Mouse (Mus musculus) liver, embryonic 14.5 days (tissue): Measurements from ENCODE around the gene Tsr2. TPM values are rescaled to one million over a fixed set of nuclear protein-coding genes. Genes with fewer than 3 reads are reported as not detected.

Experiments used
- ATAC-seq: fragments of 200-750 bp; cut with Nextera tagmentation; 2 replicates; pipeline ENCODE4 v1.8.0; 2017; ENCODE audit warnings: moderate number of reproducible peaks, mild to moderate bottlenecking, moderate library complexity; ENCODE audit not compliant: insufficient read depth
- DNase-seq, 3 experiments: peaks; one replicate each; pipeline ENCODE4 v3.0.0-alpha.2; 2012 to 2013; ENCODE audit warnings: low read depth in 3 of 3, low spot score in 3 of 3
- H3K27ac ChIP-seq: fragments of 300-500 bp; sonication (generic); 2 replicates; pipeline ENCODE4 v1.5.1; 2014; ENCODE audit warnings: moderate library complexity, mild to moderate bottlenecking, control low read depth, inconsistent platforms
- H3K27me3 ChIP-seq: fragments of 300-500 bp; sonication (generic); 2 replicates; pipeline ENCODE4 v1.6.1; 2014; ENCODE audit warnings: mild to moderate bottlenecking, low read length, moderate library complexity; ENCODE audit not compliant: control insufficient read depth, insufficient read depth
- H3K36me3 ChIP-seq: fragments of 300-500 bp; sonication (generic); replicated peaks from 2 replicates; pipeline ENCODE4 v1.6.1; 2014; ENCODE audit warnings: low read depth; ENCODE audit not compliant: control insufficient read depth, insufficient read depth
- H3K4me1 ChIP-seq, 2 experiments: fragments of 200-500 bp in 1 of 2; fragments of 300-500 bp in 1 of 2; sonication (generic) in 1 of 2; replicated peaks; 2 replicates each; pipeline ENCODE4 v1.6.1; 2012 to 2014; ENCODE audit warnings: antibody characterized with exemption in 1 of 2, inconsistent platforms in 1 of 2, low read length in 1 of 2; ENCODE audit not compliant: control insufficient read depth in 2 of 2, insufficient read depth in 2 of 2
- H3K4me2 ChIP-seq: fragments of 300-500 bp; sonication (generic); 2 replicates; pipeline ENCODE4 v1.6.1; 2014; ENCODE audit warnings: low read depth, mild to moderate bottlenecking, control low read depth, moderate library complexity
- H3K4me3 ChIP-seq, 2 experiments: fragments of 200-500 bp in 1 of 2; fragments of 300-500 bp in 1 of 2; sonication (generic) in 1 of 2; 2 replicates each; pipeline ENCODE4 v1.5.1; 2012 to 2014; ENCODE audit warnings: low read depth in 2 of 2, low read length in 2 of 2, mild to moderate bottlenecking in 2 of 2, control low read depth in 1 of 2, inconsistent platforms in 1 of 2, moderate library complexity in 1 of 2; ENCODE audit not compliant: insufficient read depth in 1 of 2
- H3K9ac ChIP-seq: fragments of 300-500 bp; sonication (generic); replicated peaks from 2 replicates; pipeline ENCODE4 v1.6.1; 2014; ENCODE audit warnings: mild to moderate bottlenecking, control low read depth, moderate library complexity
- H3K9me3 ChIP-seq: fragments of 300-500 bp; sonication (generic); 2 replicates; pipeline ENCODE4 v1.6.1; 2016; ENCODE audit warnings: low read length, mixed read lengths; ENCODE audit not compliant: control insufficient read depth
- CTCF ChIP-seq: IDR thresholded peaks from 2 replicates; pipeline ENCODE4 v1.5.1; 2016; ENCODE audit warnings: antibody characterized with exemption, low read depth, control low read depth
- EP300 ChIP-seq: IDR thresholded peaks from 2 replicates; pipeline ENCODE4 v1.6.1; 2016; ENCODE audit warnings: antibody characterized with exemption, low read depth
- WGBS: fragments of 180-500 bp; shearing (Covaris S2); extraction: QIAGEN DNeasy Blood & Tissue Kit; methylation state at CpG from one replicate; pipeline ENCODE4 v1.1.7; 2014; ENCODE audit not compliant: insufficient replicate concordance; 5-methylcytosine and 5-hydroxymethylcytosine counted together
- polyA plus RNA-seq, 2 experiments: library from polyadenylated mRNA; depleted of rRNA in 1 of 2; stranded (reverse) in 1 of 2; unstranded in 1 of 2; fragments of >200 nt; fragmentation: Nextera tagmentation in 1 of 2; extraction: Ambion mirVana in 1 of 2; gene quantifications; 2 replicates each; pipeline versions ENCODE4 v1.2.1 to v1.2.3; 2012 to 2014

The Tsr2 gene
- polyA plus RNA-seq, 2 experiments: 8.1 to 11.4 TPM

DNA sequence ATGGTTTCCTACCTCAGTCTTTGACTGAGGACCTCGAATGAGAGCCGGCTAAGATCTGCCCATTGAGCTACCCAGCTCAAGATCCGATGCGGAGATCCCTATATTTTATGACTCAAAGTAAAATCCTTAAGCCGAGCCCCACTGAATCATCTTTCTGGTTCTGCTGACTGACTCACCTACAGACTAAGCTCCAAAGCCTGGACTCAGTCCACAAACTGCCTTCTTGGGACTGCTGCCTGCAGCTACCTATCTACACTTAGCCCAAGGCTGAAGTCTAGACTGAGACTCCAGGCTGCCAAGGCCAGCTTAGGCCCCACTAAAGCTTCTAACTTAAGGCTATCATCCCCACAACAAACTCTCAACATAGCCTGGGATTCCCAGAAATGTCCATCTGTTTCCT is 20.3 kb downstream of the Tsr2 start:
- 72% methylated on average over 5 of the region's 5 CpGs for WGBS
- no peak overlapping the region for H3K4me2 ChIP-seq
- no peaks in the 10 kb centered on the region for H3K9me3 ChIP-seq
- DNase-seq (no peak), ATAC-seq (no peak)
- no peak overlapping the region for H3K27ac ChIP-seq
- no peaks in the 10 kb centered on the region for H3K4me1 ChIP-seq
- H3K9ac ChIP-seq: no peak overlapping the region
- no peaks in the 10 kb centered on the region for H3K36me3 ChIP-seq
- H3K4me3 ChIP-seq: no peak overlapping the region
- TF ChIP-seq EP300: no peak
- TF ChIP-seq CTCF: no peak
- H3K27me3 ChIP-seq: no peaks in the 10 kb centered on the region

DNA sequence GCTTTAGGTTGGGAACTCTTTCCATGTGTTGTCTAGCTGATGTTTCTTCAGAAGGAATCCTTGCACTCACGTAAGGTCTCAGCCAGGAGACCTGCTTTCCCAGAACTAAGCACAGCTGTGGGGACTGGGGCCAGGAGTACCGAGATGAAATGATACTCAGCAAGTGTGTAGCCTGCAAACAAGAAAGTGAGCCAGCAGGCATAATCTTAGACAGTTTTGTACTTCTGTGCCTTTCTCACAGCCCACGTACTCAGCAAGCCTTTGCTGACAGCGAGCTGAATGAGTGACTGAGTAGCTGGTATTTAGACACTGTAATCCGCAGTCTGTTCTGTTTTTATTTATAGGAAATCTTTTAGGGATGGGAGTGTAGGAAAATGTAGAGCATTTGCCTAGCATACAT is 28.5 kb downstream of the Tsr2 start:
- Histone ChIP-seq H3K36me3 (no peaks in the 10 kb centered on the region), H3K9me3 (no peaks in the 10 kb centered on the region), H3K9ac (no peak overlapping the region), H3K4me2 (no peak overlapping the region), H3K27ac (no peak overlapping the region), H3K4me1 (no peaks in the 10 kb centered on the region), H3K27me3 (no peaks in the 10 kb centered on the region), H3K4me3 (no peak overlapping the region)
- 69% methylated on average over 5 of the region's 5 CpGs for WGBS
- DNase-seq (no peak), ATAC-seq (no peak)
- no peak for TF ChIP-seq CTCF
- TF ChIP-seq EP300: no peak

DNA sequence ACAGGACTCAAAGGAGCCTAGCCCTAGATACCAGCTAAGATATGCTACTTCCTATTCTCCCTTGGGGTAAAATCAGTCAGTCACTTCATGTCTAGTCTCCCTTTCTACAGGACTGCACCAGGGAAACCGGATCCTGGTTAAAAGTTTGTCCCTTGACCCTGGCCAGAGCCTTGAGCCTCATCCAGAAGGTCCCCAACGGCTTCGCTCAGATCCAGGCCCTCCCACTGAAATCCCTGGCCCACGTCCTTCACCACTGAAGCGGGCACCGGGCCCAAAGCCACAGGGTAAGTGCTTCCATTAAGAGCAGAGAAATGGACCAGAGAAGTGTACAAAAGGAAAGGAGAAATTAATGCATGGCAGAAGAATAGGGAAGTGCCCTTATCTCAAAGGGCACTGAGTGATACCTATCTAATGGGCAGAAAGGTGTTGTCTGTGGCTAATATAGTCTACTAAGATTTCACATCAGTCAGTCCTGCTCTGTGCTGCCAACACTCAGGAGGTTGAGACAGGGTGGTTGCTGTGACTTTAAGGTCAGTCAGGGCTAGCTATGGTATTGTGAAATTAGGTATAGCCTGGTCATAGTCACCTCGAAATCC is 30.2 kb downstream of the Tsr2 start:
- Histone ChIP-seq H3K4me2 (no peak overlapping the region), H3K4me3 (no peak overlapping the region), H3K9ac (no peak overlapping the region), H3K9me3 (no peaks in the 10 kb centered on the region), H3K4me1 (no peaks in the 10 kb centered on the region; a peak in 1 of 4 replicates), H3K27ac (no peak overlapping the region), H3K27me3 (no peaks in the 10 kb centered on the region), H3K36me3 (no peaks in the 10 kb centered on the region)
- DNase-seq (no peak), ATAC-seq (no peak)
- no peak for TF ChIP-seq EP300
- no peak for TF ChIP-seq CTCF
- 57% methylated on average over 7 of the region's 7 CpGs for WGBS

GRCm38 (mm10) chrX:151061615-151062299 is 34.6 kb downstream of the Tsr2 start:
- H3K27me3 ChIP-seq: no peaks in the 10 kb centered on the region
- DNase-seq (no peak), ATAC-seq (no peak)
- 10% methylated on average over 3 of the region's 3 CpGs for WGBS
- H3K4me3 ChIP-seq: no peak overlapping the region
- no peaks in the 10 kb centered on the region; a peak in 1 of 4 replicates for H3K4me1 ChIP-seq
- no peaks in the 10 kb centered on the region for H3K36me3 ChIP-seq
- TF ChIP-seq CTCF (no peak), EP300 (no peak)
- no peak overlapping the region for H3K9ac ChIP-seq
- H3K9me3 ChIP-seq: no peaks in the 10 kb centered on the region
- no peak overlapping the region for H3K4me2 ChIP-seq
- H3K27ac ChIP-seq: no peak overlapping the region

- Histone ChIP-seq H3K36me3 (no peaks in the 10 kb centered on the region), H3K27me3 (no peaks in the 10 kb centered on the region), H3K4me2 (no peak overlapping the region), H3K9ac (no peak overlapping the region), H3K27ac (no peak overlapping the region), H3K9me3 (no peaks in the 10 kb centered on the region), H3K4me3 (no peak overlapping the region), H3K4me1 (no peaks in the 10 kb centered on the region; a peak in 1 of 4 replicates)
- DNase-seq (no peak), ATAC-seq (no peak)
- WGBS: 46% methylated on average over 1 of the region's 1 CpGs
- TF ChIP-seq CTCF (no peak), EP300 (no peak)
These were observed 37.0 kb downstream of the Tsr2 start for GRCm38 (mm10) chrX:151059346-151059745.
